Mouse (Mus musculus) layer of hippocampus, postnatal 36 days (tissue): ENCODE data around the gene Ticam1. TPM values are rescaled to one million over a fixed set of nuclear protein-coding genes. Genes with fewer than 3 reads are reported as not detected.
"Not testable (repeated sequence)": the region's sequence is repeated elsewhere in the genome, so short reads cannot be mapped to it uniquely, and the experiment has no call there.

Source experiments
- DNase-seq, 2 experiments: peaks; one replicate each; pipeline ENCODE4 v3.0.0; 2022
- total RNA-seq, 2 experiments: library from RNA; stranded (reverse); gene quantifications; 2 replicates each; pipeline ENCODE4 v1.2.3; 2021

Gene Ticam1
- total RNA-seq, 2 experiments from 2014 or later, result 6.1 to 6.7 TPM

- DNase-seq, result no peak
These were observed 13.9 kb downstream of the Ticam1 start for GRCm38 (mm10) chr17:56262645-56263094.

DNA sequence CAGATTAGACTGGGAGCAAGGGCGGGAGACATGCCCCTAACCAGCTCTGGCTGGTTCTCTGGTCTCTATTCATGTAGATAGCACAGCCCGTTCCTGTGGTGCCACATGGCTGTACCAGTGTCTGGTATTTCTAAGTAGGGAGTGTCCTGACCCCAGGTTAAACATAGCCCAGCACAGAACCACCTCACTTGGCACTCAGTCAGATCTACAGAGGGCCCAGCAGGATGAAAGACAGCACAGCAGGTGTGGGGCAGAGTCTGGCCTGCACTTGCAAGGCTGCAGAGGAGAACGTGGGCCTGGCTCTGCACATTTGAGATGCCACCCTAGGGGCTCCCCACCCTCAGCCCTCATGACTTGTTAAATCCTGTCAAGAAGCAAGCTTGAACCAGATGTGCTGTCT, 15.4 kb downstream of the Ticam1 start:
- no peak for DNase-seq

- DNase-seq, result no peak
These were observed 17.1 kb downstream of the Ticam1 start for GRCm38 (mm10) chr17:56259301-56260037.

DNA sequence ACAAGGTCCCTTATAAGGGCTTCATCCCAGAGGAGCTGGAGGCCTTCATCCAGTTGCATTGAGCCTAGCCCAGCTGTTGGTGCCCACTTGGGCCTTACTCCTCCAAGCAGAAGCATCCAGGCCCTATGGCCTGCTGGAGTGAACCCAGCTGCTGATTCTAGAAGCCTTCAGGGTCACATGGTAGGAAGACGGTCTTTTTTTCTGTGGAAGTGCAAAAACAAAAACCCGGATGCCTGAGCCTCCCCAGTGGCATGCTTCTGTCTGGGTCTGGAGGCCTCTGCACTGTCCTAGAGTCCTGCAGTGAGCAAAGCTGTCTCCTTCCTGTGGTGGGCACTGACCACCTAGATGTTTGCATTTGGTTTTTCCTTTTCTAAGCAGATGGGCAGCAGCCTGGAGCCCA, 17.8 kb downstream of the Ticam1 start:
- DNase-seq, result not testable (repeated sequence)

DNA sequence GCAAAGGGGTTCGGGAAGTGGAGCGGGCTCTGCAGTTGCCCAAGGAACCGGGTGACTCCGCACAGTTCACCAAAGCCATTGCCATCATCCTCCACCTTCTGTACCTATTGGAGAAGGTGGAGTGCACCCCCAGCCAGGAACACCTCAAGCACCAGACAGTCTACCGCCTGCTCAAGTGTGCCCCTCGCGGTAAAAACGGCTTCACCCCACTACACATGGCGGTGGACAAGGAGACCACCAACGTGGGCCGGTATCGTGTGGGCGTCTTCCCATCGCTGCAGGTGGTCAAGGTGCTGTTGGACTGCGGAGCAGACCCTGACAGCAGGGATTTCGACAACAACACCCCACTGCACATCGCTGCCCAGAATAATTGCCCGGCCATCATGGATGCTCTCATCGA, 18.3 kb downstream of the Ticam1 start:
- DNase-seq, result not testable (repeated sequence)

GRCm38 (mm10) chr17:56257181-56257894, 19.2 kb downstream of the Ticam1 start:
- DNase-seq, result peak in 1 of 2 experiments; percentile 52

- DNase-seq, result peak; percentile 94
These were observed 20.2 kb downstream of the Ticam1 start, which contains the start of gene Fem1a for GRCm38 (mm10) chr17:56256239-56256881. Gene Fem1a, plus strand, starts transcription at chr17:56256810.

DNA sequence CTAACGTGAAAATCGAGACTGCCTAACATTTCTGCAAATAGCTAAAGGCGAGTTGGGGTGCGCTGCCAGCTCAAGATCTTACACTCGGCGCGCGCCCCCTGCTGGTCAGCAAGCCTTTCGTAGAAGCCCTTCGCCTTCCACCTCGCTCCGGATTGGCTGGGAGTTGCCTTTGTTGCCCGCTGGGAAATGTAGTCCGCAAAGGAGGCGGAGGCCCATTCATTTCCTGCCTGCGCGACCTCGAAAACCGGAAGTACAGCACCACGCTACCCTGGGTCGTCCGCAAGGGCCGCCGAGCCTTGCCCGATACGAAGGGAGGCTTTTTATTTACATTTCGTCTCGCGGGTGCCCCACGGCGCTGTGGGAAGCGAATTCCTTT, 20.7 kb downstream of the Ticam1 start:
- peak; percentile 97 to 98 for DNase-seq

- DNase-seq, result peak; percentile 47 to 66
These were observed 21.2 kb downstream of the Ticam1 start for GRCm38 (mm10) chr17:56255429-56255828.

- DNase-seq, result no peak
These were observed 21.9 kb downstream of the Ticam1 start for GRCm38 (mm10) chr17:56254695-56255094.

GRCm38 (mm10) chr17:56251136-56251829, 25.3 kb downstream of the Ticam1 start:
- DNase-seq, result peak in 1 of 2 experiments; percentile 60

GRCm38 (mm10) chr17:56245608-56246007, 31.0 kb downstream of the Ticam1 start:
- DNase-seq, result no peak

- peak; percentile 70 to 71 for DNase-seq
These were observed 34.8 kb downstream of the Ticam1 start for GRCm38 (mm10) chr17:56241541-56242401.

GRCm38 (mm10) chr17:56233818-56234469, 42.6 kb downstream of the Ticam1 start:
- DNase-seq, result peak; percentile 85 to 89

GRCm38 (mm10) chr17:56233389-56233788, 43.2 kb downstream of the Ticam1 start:
- DNase-seq, result no peak

- peak; percentile 73 to 77 for DNase-seq
These were observed 46.6 kb downstream of the Ticam1 start for GRCm38 (mm10) chr17:56229943-56230342.

- DNase-seq, result no peak
These were observed 50.0 kb downstream of the Ticam1 start for GRCm38 (mm10) chr17:56226566-56226965.

DNA sequence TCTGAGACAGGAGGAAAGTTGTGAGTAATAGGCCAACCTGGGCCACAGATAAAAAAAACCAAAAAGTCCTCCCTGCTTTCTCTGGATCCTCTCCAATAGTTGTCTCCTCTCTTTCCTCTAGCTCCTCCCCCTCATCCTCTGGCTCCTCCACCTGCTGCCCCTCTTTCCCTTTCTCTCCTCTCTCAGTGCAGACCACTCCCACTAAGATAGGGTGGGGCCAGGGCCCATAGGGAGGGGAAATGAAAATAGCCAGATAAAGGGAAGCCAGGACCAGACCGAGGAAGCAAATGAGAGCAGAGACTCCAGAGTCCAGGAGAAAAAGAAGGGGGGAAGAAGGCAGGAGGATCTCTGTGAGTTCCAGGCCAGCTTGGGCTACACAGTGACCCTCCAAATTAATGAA, 51.7 kb downstream of the Ticam1 start:
- DNase-seq, result no peak

GRCm38 (mm10) chr17:56219805-56220204, 56.8 kb downstream of the Ticam1 start:
- no peak for DNase-seq
